Mouse (Mus musculus) heart, embryonic 15.5 days (tissue): ENCODE results near the gene D17H6S53E. TPM values are rescaled to one million over a fixed set of nuclear protein-coding genes. Genes with fewer than 3 reads are reported as not detected.

Source experiments
- ATAC-seq: fragments of 200-750 bp; cut with Nextera tagmentation; replicated peaks from 2 replicates; pipeline ENCODE4 v1.8.0; 2017; ENCODE audit warnings: low read depth, moderate TSS enrichment; ENCODE audit not compliant: insufficient number of reproducible peaks, insufficient read depth, low FRiP score
- H3K27ac ChIP-seq: fragments of 300-500 bp; sonication (generic); 2 replicates; pipeline ENCODE4 v1.5.1; 2015; ENCODE audit warnings: mild to moderate bottlenecking, inconsistent platforms
- H3K27me3 ChIP-seq: fragments of 300-500 bp; sonication (generic); 2 replicates; pipeline ENCODE4 v1.6.1; 2015; ENCODE audit warnings: inconsistent platforms
- H3K36me3 ChIP-seq: fragments of 300-500 bp; sonication (generic); 2 replicates; pipeline ENCODE4 v1.6.1; 2015; ENCODE audit warnings: mild to moderate bottlenecking, inconsistent platforms
- H3K4me1 ChIP-seq: fragments of 300-500 bp; sonication (generic); replicated peaks from 2 replicates; pipeline ENCODE4 v1.6.1; 2015; ENCODE audit warnings: inconsistent platforms
- H3K4me2 ChIP-seq: fragments of 300-500 bp; sonication (generic); 2 replicates; pipeline ENCODE4 v1.6.1; 2015; ENCODE audit warnings: inconsistent platforms, mild to moderate bottlenecking, moderate library complexity
- H3K4me3 ChIP-seq: fragments of 300-500 bp; sonication (generic); 2 replicates; pipeline ENCODE4 v1.5.1; 2015; ENCODE audit warnings: mild to moderate bottlenecking, inconsistent platforms
- H3K9ac ChIP-seq: fragments of 300-500 bp; sonication (generic); 2 replicates; pipeline ENCODE4 v1.6.1; 2015; ENCODE audit warnings: mild to moderate bottlenecking, inconsistent platforms
- H3K9me3 ChIP-seq: fragments of 300-500 bp; sonication (generic); replicated peaks from 2 replicates; pipeline ENCODE4 v1.6.1; 2016; ENCODE audit warnings: inconsistent platforms
- WGBS: fragments of 180-500 bp; shearing (Covaris S2); methylation state at CpG from one replicate; pipeline ENCODE4 v1.1.7; 2015; ENCODE audit warnings: mixed read lengths; 5-methylcytosine and 5-hydroxymethylcytosine counted together
- polyA plus RNA-seq: library from polyadenylated mRNA; unstranded; fragments of >200 nt; fragmentation: Nextera tagmentation; extraction: Ambion mirVana; gene quantifications from 2 replicates; pipeline ENCODE4 v1.2.1, GENCODE M21; 2015

D17H6S53E gene
- polyA plus RNA-seq, 1 experiment from 2014 or later: 11.2 TPM

- 80% methylated on average over 7 of the region's 7 CpGs for WGBS
- H3K36me3 ChIP-seq: peaks cover 98% of the 10 kb centered on the region
- ATAC-seq: no peak
- no peaks in the 10 kb centered on the region for H3K4me1 ChIP-seq
- no peak overlapping the region for H3K27ac ChIP-seq
- no peak overlapping the region for H3K4me3 ChIP-seq
- H3K9me3 ChIP-seq: no peaks in the 10 kb centered on the region
- no peak overlapping the region for H3K9ac ChIP-seq
- H3K27me3 ChIP-seq: no peaks in the 10 kb centered on the region
- H3K4me2 ChIP-seq: no peak overlapping the region
Measured at GRCm38 (mm10) chr17:35154616-35155015, 28.4 kb downstream of the D17H6S53E start.

GRCm38 (mm10) chr17:35155451-35155850, 29.3 kb downstream of the D17H6S53E start:
- Histone ChIP-seq H3K4me3 (no peak overlapping the region), H3K4me1 (no peaks in the 10 kb centered on the region), H3K9me3 (no peaks in the 10 kb centered on the region), H3K4me2 (no peak overlapping the region), H3K9ac (no peak overlapping the region), H3K27me3 (no peaks in the 10 kb centered on the region), H3K36me3 (peaks cover 98% of the 10 kb centered on the region), H3K27ac (no peak overlapping the region)
- no peak for ATAC-seq
- WGBS: 86% methylated on average over 12 of the region's 12 CpGs

GRCm38 (mm10) chr17:35156461-35157200, 30.5 kb downstream of the D17H6S53E start:
- Histone ChIP-seq H3K9ac (no peak overlapping the region), H3K27ac (no peak overlapping the region), H3K4me1 (0 out of 2 replicates have a peak, but pooled peaks cover 2% of the 10 kb centered on the region), H3K27me3 (no peaks in the 10 kb centered on the region), H3K4me3 (no peak overlapping the region), H3K36me3 (peaks cover 100% of the 10 kb centered on the region), H3K4me2 (no peak overlapping the region), H3K9me3 (no peaks in the 10 kb centered on the region)
- ATAC-seq: no peak
- 85% methylated on average over 33 of the region's 33 CpGs for WGBS

- no peak for ATAC-seq
- WGBS: 93% methylated on average over 8 of the region's 8 CpGs
- no peaks in the 10 kb centered on the region for H3K27me3 ChIP-seq
- H3K9ac ChIP-seq: no peak overlapping the region
- peaks cover 95% of the 10 kb centered on the region for H3K36me3 ChIP-seq
- H3K4me2 ChIP-seq: no peak overlapping the region
- peaks cover 7% of the 10 kb centered on the region for H3K4me1 ChIP-seq
- no peak overlapping the region for H3K4me3 ChIP-seq
- no peak overlapping the region for H3K27ac ChIP-seq
- H3K9me3 ChIP-seq: no peaks in the 10 kb centered on the region
Measured at GRCm38 (mm10) chr17:35157254-35157653, 31.1 kb downstream of the D17H6S53E start.

GRCm38 (mm10) chr17:35157661-35158175, 31.5 kb downstream of the D17H6S53E start:
- Histone ChIP-seq H3K27ac (no peak overlapping the region), H3K9ac (no peak overlapping the region; the same call in 1 of the 2 replicates), H3K27me3 (no peaks in the 10 kb centered on the region), H3K9me3 (no peaks in the 10 kb centered on the region), H3K4me1 (peaks cover 11% of the 10 kb centered on the region), H3K36me3 (peaks cover 90% of the 10 kb centered on the region), H3K4me3 (no peak overlapping the region), H3K4me2 (no peak overlapping the region)
- WGBS: 92% methylated on average over 8 of the region's 8 CpGs
- no peak for ATAC-seq

- no peak overlapping the region for H3K4me3 ChIP-seq
- H3K4me1 ChIP-seq: peaks cover 20% of the 10 kb centered on the region
- no peaks in the 10 kb centered on the region for H3K27me3 ChIP-seq
- H3K4me2 ChIP-seq: no peak overlapping the region
- no peak overlapping the region for H3K27ac ChIP-seq
- H3K9me3 ChIP-seq: no peaks in the 10 kb centered on the region
- ATAC-seq: no peak
- WGBS: 88% methylated on average over 16 of the region's 16 CpGs
- no peak overlapping the region for H3K9ac ChIP-seq
- peaks cover 77% of the 10 kb centered on the region for H3K36me3 ChIP-seq
Measured at GRCm38 (mm10) chr17:35158850-35159593, 32.8 kb downstream of the D17H6S53E start.

GRCm38 (mm10) chr17:35159638-35160037, 33.5 kb downstream of the D17H6S53E start:
- Histone ChIP-seq H3K4me3 (no peak overlapping the region), H3K9me3 (no peaks in the 10 kb centered on the region), H3K4me1 (peaks cover 20% of the 10 kb centered on the region), H3K27ac (no peak overlapping the region), H3K36me3 (peaks cover 71% of the 10 kb centered on the region), H3K9ac (no peak overlapping the region), H3K4me2 (no peak overlapping the region), H3K27me3 (no peaks in the 10 kb centered on the region)
- ATAC-seq: no peak
- WGBS: 84% methylated on average over 7 of the region's 7 CpGs

- Histone ChIP-seq H3K9me3 (no peaks in the 10 kb centered on the region), H3K9ac (no peak overlapping the region), H3K36me3 (peaks cover 53% of the 10 kb centered on the region), H3K4me3 (no peak overlapping the region), H3K27ac (no peak overlapping the region), H3K4me1 (peaks cover 28% of the 10 kb centered on the region), H3K27me3 (no peaks in the 10 kb centered on the region), H3K4me2 (no peak overlapping the region)
- no peak for ATAC-seq
- 73% methylated on average over 11 of the region's 11 CpGs for WGBS
Measured at GRCm38 (mm10) chr17:35161421-35161820, 35.2 kb downstream of the D17H6S53E start.

- peaks cover 46% of the 10 kb centered on the region for H3K36me3 ChIP-seq
- 61% methylated on average over 14 of the region's 14 CpGs for WGBS
- no peak for ATAC-seq
- H3K4me1 ChIP-seq: peaks cover 31% of the 10 kb centered on the region
- peak overlapping the region; percentile 6 for H3K27ac ChIP-seq
- peak overlapping the region; percentile 92 for H3K4me3 ChIP-seq
- no peaks in the 10 kb centered on the region for H3K27me3 ChIP-seq
- H3K4me2 ChIP-seq: peak overlapping the region; percentile 92
- no peaks in the 10 kb centered on the region for H3K9me3 ChIP-seq
- H3K9ac ChIP-seq: peak overlapping the region; percentile 98
Measured at GRCm38 (mm10) chr17:35162121-35162520, 35.9 kb downstream of the D17H6S53E start.

GRCm38 (mm10) chr17:35162730-35163129, 36.6 kb downstream of the D17H6S53E start:
- ATAC-seq: no peak
- WGBS: 26% methylated on average over 12 of the region's 12 CpGs
- Histone ChIP-seq H3K4me2 (peak overlapping the region; percentile 92), H3K36me3 (peaks cover 40% of the 10 kb centered on the region), H3K9me3 (no peaks in the 10 kb centered on the region), H3K27ac (peak overlapping the region; percentile 97), H3K4me3 (peak overlapping the region; percentile 92), H3K27me3 (no peaks in the 10 kb centered on the region), H3K9ac (peak overlapping the region; percentile 98), H3K4me1 (peaks cover 31% of the 10 kb centered on the region)

GRCm38 (mm10) chr17:35163326-35164081, 37.3 kb downstream of the D17H6S53E start:
- Histone ChIP-seq H3K36me3 (peaks cover 32% of the 10 kb centered on the region), H3K9ac (peak overlapping the region; percentile 98), H3K4me1 (peaks cover 31% of the 10 kb centered on the region), H3K27ac (peak overlapping the region; percentile 97), H3K4me2 (peak overlapping the region; percentile 92), H3K27me3 (no peaks in the 10 kb centered on the region), H3K9me3 (no peaks in the 10 kb centered on the region), H3K4me3 (peak overlapping the region; percentile 92)
- no peak for ATAC-seq
- WGBS: 5% methylated on average over 8 of the region's 8 CpGs
